Mouse (Mus musculus): ENCODE data around the gene Gm20388. TPM values are rescaled to one million over a fixed set of nuclear protein-coding genes. Genes with fewer than 3 reads are reported as not detected.

Gene Gm20388
- polyA plus RNA-seq, 1 experiment: 28.1 TPM

DNA sequence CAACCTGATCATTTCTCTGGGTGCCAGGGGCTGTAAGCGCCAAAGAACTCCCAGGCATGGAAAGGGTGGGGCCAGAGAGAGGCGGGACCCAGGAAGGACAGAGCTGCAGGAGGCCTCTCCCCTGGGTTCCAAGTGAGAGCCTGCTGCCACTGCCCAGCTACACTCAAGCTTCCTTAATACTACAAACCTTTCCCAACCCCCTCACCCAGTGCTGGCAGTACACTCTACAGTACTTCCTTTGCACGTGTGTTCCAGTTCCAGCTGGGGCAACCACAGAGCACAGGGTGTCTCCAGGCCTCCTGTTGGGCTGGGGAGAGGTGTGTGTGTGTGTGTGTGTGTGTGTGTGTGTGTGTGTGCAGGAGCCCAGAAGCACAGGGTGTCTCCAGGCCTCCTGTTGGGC is 374.4 kb downstream of the Gm20388 start:
- H3K9ac ChIP-seq (ENCODE audit: low read depth, poor library complexity, severe bottlenecking): no peak overlapping the region
- H3K36me3 ChIP-seq (ENCODE audit: control insufficient read depth, insufficient read depth, low read length, poor library complexity, severe bottlenecking): no peaks in the 10 kb centered on the region
- no peaks in the 10 kb centered on the region for H3K4me1 ChIP-seq (ENCODE audit: control insufficient read depth, insufficient read depth, low read length)
- no peak overlapping the region for H3K4me3 ChIP-seq (ENCODE audit: low read depth, low read length)
- no peak overlapping the region for H3K27ac ChIP-seq (ENCODE audit: insufficient read depth, low read length)
- no peaks in the 10 kb centered on the region for H3K27me3 ChIP-seq (ENCODE audit: control insufficient read depth, insufficient read depth, low read length, poor library complexity, severe bottlenecking)
- H3K9me3 ChIP-seq (replicated peaks; ENCODE audit: control insufficient read depth, insufficient read depth, low read length, poor library complexity, severe bottlenecking): no peaks in the 10 kb centered on the region
- no peak for TF ChIP-seq POLR2A (IDR thresholded peaks at IDR 0.05; ENCODE audit: insufficient read depth, low read length)
- no peak for TF ChIP-seq EP300 (IDR thresholded peaks at IDR 0.05; ENCODE audit: insufficient read depth, low read depth, low read length)

- Histone ChIP-seq H3K9ac (ENCODE audit: low read depth, poor library complexity, severe bottlenecking) (no peak overlapping the region), H3K4me3 (ENCODE audit: low read depth, low read length) (no peak overlapping the region), H3K27me3 (ENCODE audit: control insufficient read depth, insufficient read depth, low read length, poor library complexity, severe bottlenecking) (no peaks in the 10 kb centered on the region), H3K4me1 (ENCODE audit: control insufficient read depth, insufficient read depth, low read length) (no peaks in the 10 kb centered on the region), H3K36me3 (ENCODE audit: control insufficient read depth, insufficient read depth, low read length, poor library complexity, severe bottlenecking) (no peaks in the 10 kb centered on the region), H3K9me3 (replicated peaks; ENCODE audit: control insufficient read depth, insufficient read depth, low read length, poor library complexity, severe bottlenecking) (no peaks in the 10 kb centered on the region), H3K27ac (ENCODE audit: insufficient read depth, low read length) (no peak overlapping the region)
- TF ChIP-seq CTCF (IDR thresholded peaks at IDR 0.05; ENCODE audit: low read depth, low read length) (no peak), POLR2A (IDR thresholded peaks at IDR 0.05; ENCODE audit: insufficient read depth, low read length) (no peak), EP300 (IDR thresholded peaks at IDR 0.05; ENCODE audit: insufficient read depth, low read depth, low read length) (no peak)
Observed at GRCm38 (mm10) chr8:120285878-120286277, 375.2 kb downstream of the Gm20388 start.

DNA sequence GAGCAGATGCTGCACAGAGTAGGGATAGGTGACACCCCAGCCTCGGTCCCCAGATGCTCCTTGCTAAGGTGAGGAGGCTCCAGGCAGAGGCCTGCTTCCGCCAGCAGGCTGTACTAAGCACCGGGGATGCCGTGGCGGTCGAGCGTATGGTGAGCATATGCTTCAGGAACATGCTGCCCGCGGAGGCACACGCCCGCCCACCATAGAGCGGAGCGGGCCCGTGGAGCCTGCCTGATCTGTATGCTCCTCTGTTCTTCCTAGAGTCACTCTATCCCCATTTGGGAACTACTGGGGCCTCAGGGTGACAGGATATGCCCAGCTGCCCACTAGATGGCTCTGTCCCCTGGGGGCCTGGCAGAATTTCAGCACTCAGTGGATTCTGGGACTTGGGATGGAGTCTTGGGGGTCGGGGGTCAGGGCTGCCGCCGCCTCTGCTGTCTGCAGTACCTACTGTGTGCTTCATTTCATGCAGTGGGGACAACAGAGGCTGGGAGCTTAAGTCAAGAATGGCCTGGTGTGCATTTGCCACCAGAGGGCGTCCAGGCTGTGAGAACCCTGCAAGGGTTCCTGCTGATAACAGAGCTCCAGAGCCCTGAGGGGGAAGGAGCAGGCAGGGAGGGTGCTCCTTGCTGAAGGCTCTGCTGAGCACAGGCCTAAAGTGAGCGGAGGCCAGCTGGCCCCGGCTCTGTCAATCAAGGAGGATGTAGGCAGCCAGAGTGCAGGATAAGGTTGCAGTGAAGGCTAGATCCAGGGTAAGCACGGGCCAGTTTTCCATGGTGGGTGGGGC is 377.7 kb downstream of the Gm20388 start:
- Histone ChIP-seq H3K4me3 (ENCODE audit: low read depth, low read length) (peak overlapping the region; percentile 22), H3K27ac (ENCODE audit: insufficient read depth, low read length) (no peak overlapping the region), H3K36me3 (ENCODE audit: control insufficient read depth, insufficient read depth, low read length, poor library complexity, severe bottlenecking) (no peaks in the 10 kb centered on the region), H3K4me1 (ENCODE audit: control insufficient read depth, insufficient read depth, low read length) (no peaks in the 10 kb centered on the region), H3K9ac (ENCODE audit: low read depth, poor library complexity, severe bottlenecking) (no peak overlapping the region), H3K27me3 (ENCODE audit: control insufficient read depth, insufficient read depth, low read length, poor library complexity, severe bottlenecking) (no peaks in the 10 kb centered on the region), H3K9me3 (replicated peaks; ENCODE audit: control insufficient read depth, insufficient read depth, low read length, poor library complexity, severe bottlenecking) (no peaks in the 10 kb centered on the region)
- 0 out of 2 replicates have a peak, but pooled peaks have one; percentile 24 for TF ChIP-seq EP300 (IDR thresholded peaks at IDR 0.05; ENCODE audit: insufficient read depth, low read depth, low read length)
- peak; percentile 76 for TF ChIP-seq CTCF (IDR thresholded peaks at IDR 0.05; ENCODE audit: low read depth, low read length)
- TF ChIP-seq POLR2A (IDR thresholded peaks at IDR 0.05; ENCODE audit: insufficient read depth, low read length): no peak

DNA sequence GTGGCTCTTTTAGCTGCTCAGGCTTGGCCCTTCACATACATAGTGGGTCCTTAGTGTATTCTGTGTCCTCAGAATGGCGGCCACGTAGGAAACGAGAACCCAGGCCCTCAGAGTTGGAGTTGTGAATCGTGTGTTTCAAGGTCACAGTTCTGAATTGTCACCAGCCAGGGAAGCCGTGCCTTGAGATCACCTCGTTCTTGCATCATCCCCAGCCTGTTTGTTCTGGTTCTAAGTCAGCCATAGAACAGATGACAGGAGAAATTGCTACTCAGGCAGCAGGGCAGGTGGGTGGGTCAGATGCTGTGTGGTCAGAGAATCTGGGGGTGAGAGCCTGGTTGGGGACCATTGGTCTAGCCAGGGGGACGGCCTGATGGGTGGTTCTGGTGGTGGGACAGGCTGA is 378.6 kb downstream of the Gm20388 start:
- H3K27me3 ChIP-seq (ENCODE audit: control insufficient read depth, insufficient read depth, low read length, poor library complexity, severe bottlenecking): no peaks in the 10 kb centered on the region
- H3K9ac ChIP-seq (ENCODE audit: low read depth, poor library complexity, severe bottlenecking): no peak overlapping the region

DNA sequence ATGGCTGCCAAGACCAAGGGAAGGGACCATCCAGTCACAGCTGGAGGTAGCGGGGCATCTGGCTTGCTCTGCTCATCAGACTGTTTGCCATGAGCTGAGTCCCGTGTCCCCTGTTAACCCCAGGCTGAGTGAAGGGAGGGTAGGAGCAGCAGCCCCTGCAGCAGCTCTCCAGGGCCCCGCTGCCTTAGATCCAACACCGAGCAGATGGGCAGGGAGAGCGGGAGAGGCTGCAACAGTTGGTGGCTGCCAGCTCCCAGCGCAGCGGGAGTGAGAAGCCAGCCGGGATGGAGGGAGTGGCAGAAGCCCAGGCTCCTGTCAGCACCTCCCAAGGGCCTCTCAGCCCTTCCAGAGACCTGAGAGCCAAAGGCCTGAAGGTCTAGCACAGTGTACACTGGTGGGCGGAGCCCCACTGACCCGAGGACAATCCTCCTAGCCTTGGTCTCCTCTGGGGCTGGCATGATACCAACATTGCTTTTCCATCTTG is 379.1 kb downstream of the Gm20388 start:
- Histone ChIP-seq H3K27ac (ENCODE audit: insufficient read depth, low read length) (no peak overlapping the region), H3K9me3 (replicated peaks; ENCODE audit: control insufficient read depth, insufficient read depth, low read length, poor library complexity, severe bottlenecking) (no peaks in the 10 kb centered on the region), H3K36me3 (ENCODE audit: control insufficient read depth, insufficient read depth, low read length, poor library complexity, severe bottlenecking) (no peaks in the 10 kb centered on the region), H3K4me1 (ENCODE audit: control insufficient read depth, insufficient read depth, low read length) (no peaks in the 10 kb centered on the region), H3K4me3 (ENCODE audit: low read depth, low read length) (no peak overlapping the region), H3K27me3 (ENCODE audit: control insufficient read depth, insufficient read depth, low read length, poor library complexity, severe bottlenecking) (no peaks in the 10 kb centered on the region), H3K9ac (ENCODE audit: low read depth, poor library complexity, severe bottlenecking) (no peak overlapping the region)
- TF ChIP-seq POLR2A (IDR thresholded peaks at IDR 0.05; ENCODE audit: insufficient read depth, low read length): no peak
- TF ChIP-seq EP300 (IDR thresholded peaks at IDR 0.05; ENCODE audit: insufficient read depth, low read depth, low read length): no peak
- no peak for TF ChIP-seq CTCF (IDR thresholded peaks at IDR 0.05; ENCODE audit: low read depth, low read length)

More for the DNA sequence above, 378.6 kb downstream of the Gm20388 start:
- H3K36me3 ChIP-seq (ENCODE audit: control insufficient read depth, insufficient read depth, low read length, poor library complexity, severe bottlenecking): no peaks in the 10 kb centered on the region
- no peaks in the 10 kb centered on the region for H3K4me1 ChIP-seq (ENCODE audit: control insufficient read depth, insufficient read depth, low read length)
- H3K27ac ChIP-seq (ENCODE audit: insufficient read depth, low read length): no peak overlapping the region
- H3K4me3 ChIP-seq (ENCODE audit: low read depth, low read length): no peak overlapping the region
- TF ChIP-seq POLR2A (IDR thresholded peaks at IDR 0.05; ENCODE audit: insufficient read depth, low read length) (no peak), EP300 (IDR thresholded peaks at IDR 0.05; ENCODE audit: insufficient read depth, low read depth, low read length) (no peak), CTCF (IDR thresholded peaks at IDR 0.05; ENCODE audit: low read depth, low read length) (no peak)
- H3K9me3 ChIP-seq (replicated peaks; ENCODE audit: control insufficient read depth, insufficient read depth, low read length, poor library complexity, severe bottlenecking): no peaks in the 10 kb centered on the region

GRCm38 (mm10) chr8:120290614-120291013 is 380.0 kb downstream of the Gm20388 start:
- Histone ChIP-seq H3K4me3 (ENCODE audit: low read depth, low read length) (no peak overlapping the region), H3K36me3 (ENCODE audit: control insufficient read depth, insufficient read depth, low read length, poor library complexity, severe bottlenecking) (no peaks in the 10 kb centered on the region), H3K27ac (ENCODE audit: insufficient read depth, low read length) (no peak overlapping the region), H3K9me3 (replicated peaks; ENCODE audit: control insufficient read depth, insufficient read depth, low read length, poor library complexity, severe bottlenecking) (no peaks in the 10 kb centered on the region), H3K27me3 (ENCODE audit: control insufficient read depth, insufficient read depth, low read length, poor library complexity, severe bottlenecking) (no peaks in the 10 kb centered on the region), H3K9ac (ENCODE audit: low read depth, poor library complexity, severe bottlenecking) (no peak overlapping the region), H3K4me1 (ENCODE audit: control insufficient read depth, insufficient read depth, low read length) (no peaks in the 10 kb centered on the region)
- no peak for TF ChIP-seq CTCF (IDR thresholded peaks at IDR 0.05; ENCODE audit: low read depth, low read length)
- TF ChIP-seq EP300 (IDR thresholded peaks at IDR 0.05; ENCODE audit: insufficient read depth, low read depth, low read length): no peak

All from ES-Bruce4 (cell line).